Mouse (Mus musculus): ENCODE measurements around the gene Nr1d1. TPM values are rescaled to one million over a fixed set of nuclear protein-coding genes. Genes with fewer than 3 reads are reported as not detected.
A peak's percentile ranks its signal among the peaks of the same experiment; 100 is the strongest.

Nr1d1 gene
- polyA plus RNA-seq, 1 experiment from 2014 or later, result 3.5 TPM

DNA sequence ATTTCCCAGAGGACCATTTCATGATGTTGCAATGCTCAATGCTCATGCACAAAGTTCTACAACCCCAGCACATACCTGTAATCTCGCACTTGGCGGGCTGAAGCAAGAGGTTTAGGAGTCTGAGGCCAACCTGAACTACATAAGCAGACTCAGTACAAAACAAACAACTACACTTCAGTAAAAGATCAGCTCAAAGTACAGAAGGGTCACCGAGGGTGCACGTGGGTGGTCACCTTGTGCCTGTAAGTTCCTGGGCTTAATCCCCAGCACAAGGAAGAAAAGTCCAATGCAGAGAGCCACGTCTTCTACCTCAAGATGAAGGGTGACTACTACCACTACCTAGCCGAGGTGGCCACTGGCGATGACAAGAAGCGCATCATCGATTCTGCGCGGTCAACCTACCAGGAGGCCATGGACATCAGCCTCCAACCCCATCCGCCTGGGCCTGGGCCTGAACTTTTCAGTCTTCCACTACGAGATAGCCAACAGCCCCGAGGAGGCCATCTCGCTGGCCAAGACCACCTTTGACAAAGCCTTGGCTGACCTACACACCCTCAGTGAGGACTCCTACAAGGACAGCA lies 49.1 kb downstream of the Nr1d1 start:
- no peak for DNase-seq (ENCODE audit: low spot score)
- no peak overlapping the region for H3K4me3 ChIP-seq (replicated peaks; ENCODE audit: low read depth, low read length)
- H3K4me2 ChIP-seq (ENCODE audit: low read length), result no peak overlapping the region
- 0 out of 2 replicates have a peak, but pooled peaks cover 5% of the 10 kb centered on the region for H3K36me3 ChIP-seq (ENCODE audit: insufficient read depth, low read length)
- WGBS, result 91% methylated on average over 15 of the region's 15 CpGs
- no peak overlapping the region for H3K27ac ChIP-seq
- TF ChIP-seq CTCF (IDR thresholded peaks at IDR 0.05; ENCODE audit: low read depth), result no peak
- no peaks in the 10 kb centered on the region for H3K9me3 ChIP-seq (replicated peaks; ENCODE audit: low read length)
- no peak overlapping the region for H3K9ac ChIP-seq (ENCODE audit: low read depth, low read length)
- peaks cover 9% of the 10 kb centered on the region for H3K4me1 ChIP-seq (replicated peaks; ENCODE audit: insufficient read depth, low read length)
- no peak for ATAC-seq (replicated peaks; ENCODE audit: low FRiP score, low read depth)
- H3K27me3 ChIP-seq (ENCODE audit: insufficient read depth, low read length), result no peaks in the 10 kb centered on the region

DNA sequence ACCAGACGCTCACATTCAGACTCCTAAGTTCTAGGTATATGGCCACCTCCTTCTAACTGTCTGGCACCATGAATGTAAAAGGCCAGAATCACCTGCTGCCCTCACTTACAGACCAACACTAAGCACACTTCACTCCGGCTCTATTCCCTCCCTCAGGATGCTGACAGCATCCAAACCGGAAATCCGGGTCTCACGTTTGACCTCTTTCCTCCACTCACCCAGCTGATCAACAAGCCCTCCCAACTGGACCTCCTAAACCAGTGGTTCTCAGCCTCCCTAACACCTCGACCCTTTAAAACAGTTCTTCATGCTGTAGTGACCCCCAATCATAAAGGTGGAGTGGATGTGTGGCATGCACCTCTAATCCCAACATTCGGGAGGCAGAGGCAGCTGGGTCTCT lies 52.0 kb downstream of the Nr1d1 start:
- WGBS, result 67% methylated on average over 7 of the region's 7 CpGs
- Histone ChIP-seq H3K9me3 (replicated peaks; ENCODE audit: low read length) (no peaks in the 10 kb centered on the region), H3K4me1 (replicated peaks; ENCODE audit: insufficient read depth, low read length) (peaks cover 9% of the 10 kb centered on the region), H3K36me3 (ENCODE audit: insufficient read depth, low read length) (0 out of 2 replicates have a peak, but pooled peaks cover 8% of the 10 kb centered on the region), H3K4me3 (replicated peaks; ENCODE audit: low read depth, low read length) (no peak overlapping the region), H3K9ac (ENCODE audit: low read depth, low read length) (no peak overlapping the region), H3K27ac (no peak overlapping the region), H3K27me3 (ENCODE audit: insufficient read depth, low read length) (no peaks in the 10 kb centered on the region), H3K4me2 (ENCODE audit: low read length) (no peak overlapping the region)
- DNase-seq (ENCODE audit: low spot score), result no peak
- TF ChIP-seq CTCF (IDR thresholded peaks at IDR 0.05; ENCODE audit: low read depth), result no peak
- ATAC-seq (replicated peaks; ENCODE audit: low FRiP score, low read depth), result no peak

DNA sequence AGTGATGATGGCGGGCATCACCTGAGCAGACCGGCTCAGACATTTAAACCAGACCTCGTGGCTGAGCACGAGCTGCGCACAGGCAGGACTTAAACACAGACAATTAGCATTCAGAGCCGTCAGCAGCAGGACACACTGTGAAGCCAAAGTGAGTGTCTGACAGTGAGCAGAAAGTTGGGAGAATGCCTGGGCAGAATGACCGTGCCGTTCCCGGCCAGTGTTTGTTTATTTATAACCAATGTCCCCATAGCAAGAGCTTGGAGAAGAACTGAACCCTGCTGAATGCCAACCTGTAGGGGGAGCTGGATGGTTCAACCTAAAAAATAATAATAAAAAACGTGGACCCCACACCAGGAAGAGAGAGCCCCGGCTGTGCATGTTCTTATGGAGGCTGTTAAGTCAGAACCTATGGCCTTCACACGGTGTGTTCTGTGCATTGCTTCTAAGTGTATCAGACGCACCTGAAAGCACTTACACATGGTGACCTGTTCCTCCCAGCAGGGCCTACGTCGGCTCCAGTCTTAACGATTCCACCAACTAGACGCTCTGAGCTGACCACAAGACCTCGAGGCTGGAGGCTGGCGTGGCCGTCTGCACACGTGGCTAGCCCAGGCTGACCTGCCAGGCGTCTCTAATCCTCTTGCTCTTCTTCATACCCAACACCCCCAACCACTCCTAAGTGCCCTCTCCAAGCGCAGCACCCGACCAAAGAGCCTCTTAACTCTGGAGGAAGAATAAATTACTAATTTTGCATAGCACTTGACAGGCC lies 53.5 kb downstream of the Nr1d1 start:
- peak overlapping the region; percentile 59 for H3K27ac ChIP-seq
- H3K4me1 ChIP-seq (replicated peaks; ENCODE audit: insufficient read depth, low read length), result peaks cover 9% of the 10 kb centered on the region
- H3K27me3 ChIP-seq (ENCODE audit: insufficient read depth, low read length), result no peaks in the 10 kb centered on the region
- H3K36me3 ChIP-seq (ENCODE audit: insufficient read depth, low read length), result 0 out of 2 replicates have a peak, but pooled peaks cover 13% of the 10 kb centered on the region
- ATAC-seq (replicated peaks; ENCODE audit: low FRiP score, low read depth), result no peak; the same call in 1 of the 2 replicates
- WGBS, result 54% methylated on average over 24 of the region's 24 CpGs
- DNase-seq (ENCODE audit: low spot score), result peak; percentile 87
- no peaks in the 10 kb centered on the region for H3K9me3 ChIP-seq (replicated peaks; ENCODE audit: low read length)
- no peak overlapping the region for H3K9ac ChIP-seq (ENCODE audit: low read depth, low read length)
- H3K4me2 ChIP-seq (ENCODE audit: low read length), result no peak overlapping the region
- TF ChIP-seq CTCF (IDR thresholded peaks at IDR 0.05; ENCODE audit: low read depth), result peak; percentile 71
- no peak overlapping the region for H3K4me3 ChIP-seq (replicated peaks; ENCODE audit: low read depth, low read length)

DNA sequence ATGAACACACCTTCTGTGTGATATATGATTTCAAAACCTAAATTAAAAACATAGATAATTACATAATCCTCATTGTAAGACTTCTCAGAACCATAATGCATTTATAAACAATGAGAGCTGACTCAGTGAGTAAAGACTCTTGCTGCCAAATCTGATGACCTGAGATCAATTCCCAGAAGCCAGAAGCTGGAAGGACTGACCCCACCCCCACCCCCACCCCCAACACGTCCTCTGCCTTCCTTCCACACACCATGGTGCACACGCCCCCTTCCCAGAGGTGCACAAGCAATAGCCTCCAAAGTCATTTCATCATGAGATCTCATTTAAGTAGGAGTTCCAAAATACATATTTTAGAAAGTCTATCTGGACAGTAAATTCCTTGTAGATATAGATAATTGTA lies 54.4 kb downstream of the Nr1d1 start:
- H3K27ac ChIP-seq, result no peak overlapping the region
- 0 out of 2 replicates have a peak, but pooled peaks cover 13% of the 10 kb centered on the region for H3K36me3 ChIP-seq (ENCODE audit: insufficient read depth, low read length)
- ATAC-seq (replicated peaks; ENCODE audit: low FRiP score, low read depth), result no peak
- H3K9ac ChIP-seq (ENCODE audit: low read depth, low read length), result no peak overlapping the region
- no peak overlapping the region for H3K4me2 ChIP-seq (ENCODE audit: low read length)
- no peaks in the 10 kb centered on the region for H3K27me3 ChIP-seq (ENCODE audit: insufficient read depth, low read length)
- H3K4me1 ChIP-seq (replicated peaks; ENCODE audit: insufficient read depth, low read length), result peaks cover 9% of the 10 kb centered on the region
- TF ChIP-seq CTCF (IDR thresholded peaks at IDR 0.05; ENCODE audit: low read depth), result no peak
- no peak overlapping the region for H3K4me3 ChIP-seq (replicated peaks; ENCODE audit: low read depth, low read length)
- WGBS, result 69% methylated on average over 2 of the region's 2 CpGs
- H3K9me3 ChIP-seq (replicated peaks; ENCODE audit: low read length), result no peaks in the 10 kb centered on the region
- no peak for DNase-seq (ENCODE audit: low spot score)

Other genes with a start within 250 kb of the Nr1d1 start
- 0.26 and 0.29 TPM in 2 replicates for gene Ikzf3, start 229.3 kb downstream of the Nr1d1 start, polyA plus RNA-seq (2015; fragmentation: Nextera tagmentation; extraction: Ambion mirVana)
- 0.43 and 0.64 TPM in 2 replicates for gene Zpbp2, start 224.2 kb downstream of the Nr1d1 start, polyA plus RNA-seq (2015; fragmentation: Nextera tagmentation; extraction: Ambion mirVana)
- 50.1 and 51.3 TPM in 2 replicates for gene Ormdl3, start 188.0 kb downstream of the Nr1d1 start, polyA plus RNA-seq (2015; fragmentation: Nextera tagmentation; extraction: Ambion mirVana)
- not detected in 2 replicates for gene Lrrc3c, start 177.0 kb downstream of the Nr1d1 start, polyA plus RNA-seq (2015; fragmentation: Nextera tagmentation; extraction: Ambion mirVana)
- 0.92 and 1.2 TPM in 2 replicates for gene Gm12355, start 149.7 kb downstream of the Nr1d1 start, polyA plus RNA-seq (2015; fragmentation: Nextera tagmentation; extraction: Ambion mirVana)
- not detected in 2 replicates for gene Gsdma3, start 149.0 kb downstream of the Nr1d1 start, polyA plus RNA-seq (2015; fragmentation: Nextera tagmentation; extraction: Ambion mirVana)
- gene Gsdma2, start 128.6 kb downstream of the Nr1d1 start, polyA plus RNA-seq (2015; fragmentation: Nextera tagmentation; extraction: Ambion mirVana), result not detected in 2 replicates
- 0.21 TPM in 1 of 2 replicates, not detected in the other for gene Gsdma, start 111.0 kb downstream of the Nr1d1 start, polyA plus RNA-seq (2015; fragmentation: Nextera tagmentation; extraction: Ambion mirVana)
- 234 and 259 TPM in 2 replicates for gene Psmd3, start 92.8 kb downstream of the Nr1d1 start, polyA plus RNA-seq (2015; fragmentation: Nextera tagmentation; extraction: Ambion mirVana)
- gene Csf3, start 74.1 kb downstream of the Nr1d1 start, polyA plus RNA-seq (2015; fragmentation: Nextera tagmentation; extraction: Ambion mirVana), result 0.13 and 0.19 TPM in 2 replicates
- gene Med24, start 45.9 kb downstream of the Nr1d1 start, polyA plus RNA-seq (2015; fragmentation: Nextera tagmentation; extraction: Ambion mirVana), result 38.3 and 41.2 TPM in 2 replicates
- 26.1 TPM in 2 replicates for gene Thra, start 34.7 kb downstream of the Nr1d1 start, polyA plus RNA-seq (2015; fragmentation: Nextera tagmentation; extraction: Ambion mirVana)
- 17.8 and 19.3 TPM in 2 replicates for gene Msl1, start 20.2 kb upstream of the Nr1d1 start, polyA plus RNA-seq (2015; fragmentation: Nextera tagmentation; extraction: Ambion mirVana)
- 24.6 and 25.7 TPM in 2 replicates for gene Casc3, start 29.6 kb upstream of the Nr1d1 start, polyA plus RNA-seq (2015; fragmentation: Nextera tagmentation; extraction: Ambion mirVana)
- gene Rapgefl1, start 61.5 kb upstream of the Nr1d1 start, polyA plus RNA-seq (2015; fragmentation: Nextera tagmentation; extraction: Ambion mirVana), result 0.77 and 1.0 TPM in 2 replicates
- gene Wipf2, start 88.3 kb upstream of the Nr1d1 start, polyA plus RNA-seq (2015; fragmentation: Nextera tagmentation; extraction: Ambion mirVana), result 3.4 and 3.5 TPM in 2 replicates
- gene Cdc6, start 132.5 kb upstream of the Nr1d1 start, polyA plus RNA-seq (2015; fragmentation: Nextera tagmentation; extraction: Ambion mirVana), result 12.3 and 15.5 TPM in 2 replicates
- gene Rara, start 152.5 kb upstream of the Nr1d1 start, polyA plus RNA-seq (2015; fragmentation: Nextera tagmentation; extraction: Ambion mirVana), result 25.7 and 26.3 TPM in 2 replicates
- 1.1 and 1.6 TPM in 2 replicates for gene Gjd3, start 207.7 kb upstream of the Nr1d1 start, polyA plus RNA-seq (2015; fragmentation: Nextera tagmentation; extraction: Ambion mirVana)
- 70.5 and 85.9 TPM in 2 replicates for gene Top2a, start 248.9 kb upstream of the Nr1d1 start, polyA plus RNA-seq (2015; fragmentation: Nextera tagmentation; extraction: Ambion mirVana)